Mouse (Mus musculus) bone marrow, adult 2 months (tissue): ENCODE measurements around the gene Meltf. TPM values are rescaled to one million over a fixed set of nuclear protein-coding genes. Genes with fewer than 3 reads are reported as not detected.

Experiments used
- H3K27ac ChIP-seq: fragments of 200-500 bp; 2 replicates; pipeline ENCODE4 v1.5.1; 2012; ENCODE audit warnings: low read depth, mild to moderate bottlenecking, control low read depth, inconsistent platforms, low read length; ENCODE audit not compliant: control insufficient read depth, poor library complexity, insufficient read depth
- H3K4me1 ChIP-seq: fragments of 200-500 bp; 2 replicates; pipeline ENCODE4 v1.6.1; 2011; ENCODE audit warnings: low read length; ENCODE audit not compliant: control insufficient read depth, insufficient read depth
- H3K4me3 ChIP-seq: fragments of 200-500 bp; replicated peaks from 2 replicates; pipeline ENCODE3; 2011; ENCODE audit warnings: mild to moderate bottlenecking, low read depth, low read length, control low read depth; ENCODE audit not compliant: control insufficient read depth
- CTCF ChIP-seq: fragments of 200-500 bp; IDR thresholded peaks from 2 replicates; pipeline ENCODE4 v1.5.1; 2011; ENCODE audit warnings: low read length, control low read depth; ENCODE audit not compliant: control insufficient read depth, insufficient read depth
- POLR2A ChIP-seq: fragments of 200-500 bp; IDR thresholded peaks from 2 replicates; pipeline ENCODE4 v1.6.1; 2011; ENCODE audit warnings: low read depth, mild to moderate bottlenecking, control low read depth, low read length, borderline replicate concordance; ENCODE audit not compliant: control insufficient read depth
- WGBS: fragments of 180-500 bp; shearing (Covaris S2); methylation state at CpG from one replicate; pipeline ENCODE4 v1.1.7; 2018; 5-methylcytosine and 5-hydroxymethylcytosine counted together
- polyA plus RNA-seq: library from polyadenylated mRNA; stranded (reverse); fragments of >200 nt; gene quantifications from 2 replicates; pipeline ENCODE4 v1.2.4, GENCODE M21; 2011; ENCODE audit warnings: low replicate concordance; ENCODE audit not compliant: missing spikeins, insufficient read depth, insufficient read length

The Meltf gene
- polyA plus RNA-seq, 1 experiment, result not detected

DNA sequence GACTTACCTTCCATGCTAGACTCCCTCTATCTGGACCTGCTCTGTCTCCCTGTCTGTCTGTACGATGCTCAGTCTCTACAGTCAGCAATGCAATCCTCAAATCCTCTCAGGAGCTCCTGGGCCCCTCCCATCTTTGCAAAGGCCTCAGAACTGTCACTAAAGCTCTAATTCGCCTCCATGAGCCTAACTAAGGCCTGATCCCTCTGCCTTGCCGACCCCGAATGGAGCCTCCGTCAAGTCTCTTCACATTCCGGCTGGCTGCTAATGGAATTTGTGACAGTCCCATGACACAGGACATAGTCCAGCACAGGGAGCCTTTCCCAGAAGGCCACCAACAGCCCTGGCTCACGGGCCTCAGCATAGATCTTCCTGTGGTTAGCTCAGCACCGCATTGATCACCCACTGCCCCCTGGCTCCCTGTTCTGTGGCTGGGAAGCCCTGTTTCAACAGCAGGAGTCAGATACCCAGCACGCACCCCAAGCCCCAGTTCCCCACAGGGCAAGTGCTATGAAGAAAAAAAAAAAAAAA lies 3.8 kb downstream of the Meltf start:
- Histone ChIP-seq H3K4me3 (no peak overlapping the region), H3K4me1 (no peaks in the 10 kb centered on the region), H3K27ac (no peak overlapping the region)
- no peak for TF ChIP-seq CTCF
- no peak for TF ChIP-seq POLR2A
- 78% methylated on average over 9 of the region's 9 CpGs for WGBS

- 70% methylated on average over 14 of the region's 14 CpGs for WGBS
- no peak overlapping the region for H3K4me3 ChIP-seq
- TF ChIP-seq POLR2A (no peak), CTCF (no peak)
- H3K27ac ChIP-seq, result no peak overlapping the region
- H3K4me1 ChIP-seq, result no peaks in the 10 kb centered on the region
These were observed 4.7 kb downstream of the Meltf start for GRCm38 (mm10) chr16:31883302-31883701.

- no peak overlapping the region for H3K27ac ChIP-seq
- 45% methylated on average over 6 of the region's 6 CpGs for WGBS
- no peak overlapping the region for H3K4me3 ChIP-seq
- H3K4me1 ChIP-seq, result no peaks in the 10 kb centered on the region
- TF ChIP-seq POLR2A (no peak), CTCF (no peak)
These were observed 5.3 kb downstream of the Meltf start for GRCm38 (mm10) chr16:31883902-31884301.

- 77% methylated on average over 7 of the region's 7 CpGs for WGBS
- H3K4me1 ChIP-seq, result no peaks in the 10 kb centered on the region
- no peak overlapping the region for H3K27ac ChIP-seq
- TF ChIP-seq POLR2A (no peak), CTCF (no peak)
- no peak overlapping the region for H3K4me3 ChIP-seq
These were observed 12.3 kb downstream of the Meltf start for GRCm38 (mm10) chr16:31890907-31891306.

GRCm38 (mm10) chr16:31893396-31894141 lies 15.0 kb downstream of the Meltf start:
- Histone ChIP-seq H3K4me3 (no peak overlapping the region), H3K27ac (no peak overlapping the region), H3K4me1 (no peaks in the 10 kb centered on the region)
- WGBS, result 75% methylated on average over 5 of the region's 5 CpGs
- TF ChIP-seq CTCF, result no peak
- TF ChIP-seq POLR2A, result no peak

DNA sequence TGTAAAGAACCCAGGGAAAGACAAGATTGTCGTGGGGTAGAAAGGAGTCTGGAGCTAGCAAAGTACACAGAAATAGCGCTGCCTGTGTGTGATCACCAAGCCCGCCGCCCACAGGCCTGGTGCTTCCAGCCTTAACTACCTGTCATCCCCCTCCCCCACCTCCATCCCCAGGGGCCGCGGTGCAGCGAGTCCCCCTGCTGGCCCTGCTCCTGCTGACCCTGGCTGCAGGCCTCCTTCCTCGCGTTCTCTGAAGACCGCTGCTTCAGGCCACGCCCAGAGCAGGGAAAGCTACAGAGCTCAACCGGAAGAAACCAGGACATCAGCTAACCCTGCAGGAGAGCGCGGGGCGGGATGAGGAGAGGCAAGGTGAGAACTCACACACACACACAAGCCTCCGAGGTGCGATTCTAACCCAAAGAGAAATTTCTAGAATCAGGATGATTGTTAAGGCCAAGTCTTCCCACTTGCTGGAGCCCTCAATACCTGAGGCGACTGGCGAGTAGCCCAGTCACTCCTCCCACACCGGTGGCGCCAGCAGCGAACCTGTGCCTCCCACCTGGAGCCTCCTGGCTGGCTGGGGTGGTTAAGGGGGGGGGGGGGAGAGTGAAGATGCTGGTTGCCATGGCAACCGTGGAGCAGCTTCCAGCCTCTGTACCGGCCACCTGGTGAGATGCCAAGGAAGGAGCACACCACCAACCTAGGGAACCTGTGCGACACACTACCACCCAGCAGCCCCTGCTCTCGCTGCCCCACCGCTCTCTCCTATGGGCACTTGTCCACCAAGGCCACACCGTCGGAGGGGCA lies 18.6 kb downstream of the Meltf start:
- H3K4me3 ChIP-seq, result no peak overlapping the region
- WGBS, result 34% methylated on average over 28 of the region's 29 CpGs
- TF ChIP-seq CTCF, result no peak
- TF ChIP-seq POLR2A, result no peak
- H3K27ac ChIP-seq, result no peak overlapping the region
- H3K4me1 ChIP-seq, result no peaks in the 10 kb centered on the region

DNA sequence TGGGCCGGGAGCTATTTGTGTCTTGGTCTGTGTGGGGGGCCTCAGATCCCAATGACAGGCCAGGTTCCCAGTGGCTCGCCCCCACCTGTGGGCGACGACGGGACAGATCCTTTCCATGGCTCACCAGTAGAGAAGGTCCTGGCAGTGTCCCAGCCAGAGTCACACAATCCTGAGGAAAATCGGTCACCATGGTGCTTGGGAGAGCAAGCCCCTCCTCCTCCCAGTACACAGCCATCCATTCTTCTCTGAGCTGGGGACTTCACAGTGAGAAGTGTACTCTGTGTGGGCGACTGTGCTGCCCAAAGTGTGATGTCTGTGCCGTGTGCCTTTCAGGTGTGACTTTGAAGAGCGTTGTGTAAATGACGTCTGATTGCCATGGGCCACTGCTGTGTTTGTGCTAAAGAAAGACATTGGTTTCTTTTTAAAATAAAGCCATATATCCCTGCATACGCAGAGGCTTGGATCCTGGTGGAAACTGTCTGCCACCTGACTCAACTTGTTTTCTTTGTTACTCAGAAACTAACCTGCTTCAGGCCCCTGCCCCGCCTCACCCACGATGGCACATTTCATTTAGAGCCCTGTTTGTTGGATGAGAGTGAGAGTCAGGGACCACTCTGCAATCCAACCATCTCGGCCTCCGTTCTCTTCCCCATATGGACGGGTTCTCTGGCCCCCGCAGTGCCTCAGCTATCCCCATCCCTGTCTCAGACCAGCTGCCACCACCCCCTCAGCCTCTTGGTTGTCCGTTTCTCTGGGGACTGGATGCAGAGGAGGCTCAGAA lies 20.1 kb downstream of the Meltf start:
- 87% methylated on average over 18 of the region's 18 CpGs for WGBS
- Histone ChIP-seq H3K27ac (no peak overlapping the region), H3K4me3 (no peak overlapping the region), H3K4me1 (no peaks in the 10 kb centered on the region)
- TF ChIP-seq CTCF, result no peak
- no peak for TF ChIP-seq POLR2A

DNA sequence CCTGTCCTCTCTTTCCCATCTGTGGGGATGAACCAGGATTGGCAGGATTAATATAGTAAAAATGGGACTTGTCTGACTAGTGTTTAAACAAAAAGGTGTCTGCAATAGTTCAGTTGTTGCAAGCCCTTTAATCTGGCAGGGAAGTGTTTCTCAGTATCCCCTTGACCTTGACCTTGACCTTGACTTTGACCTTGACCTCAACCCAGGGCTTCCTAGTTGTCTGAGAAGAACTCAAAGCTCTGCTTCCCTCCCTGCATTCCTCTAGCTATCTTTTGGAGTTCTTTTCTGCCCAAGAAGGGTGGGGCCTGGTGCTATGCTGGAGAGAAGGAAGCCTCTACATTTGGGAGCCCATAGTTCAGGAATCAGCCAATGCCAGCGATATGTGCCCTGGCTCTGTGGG lies 23.3 kb downstream of the Meltf start:
- 90% methylated on average over 1 of the region's 1 CpGs for WGBS
- H3K27ac ChIP-seq, result no peak overlapping the region
- no peaks in the 10 kb centered on the region; the same call in 1 of the 2 replicates for H3K4me1 ChIP-seq
- TF ChIP-seq POLR2A, result no peak
- TF ChIP-seq CTCF, result no peak
- H3K4me3 ChIP-seq, result no peak overlapping the region
